Comparison of ENCODE assay signal across 25 mouse cellular contexts in genomic region chr13:102652303-102652889, GRCm38 (mm10). TPM values are rescaled to one million over a fixed set of nuclear protein-coding genes. Genes with fewer than 3 reads are reported as not detected.
DNase-seq lines count a peak whose midpoint lies in the region; ATAC-seq and TF ChIP-seq lines count a peak whose summit lies in the region.
"Had no signal": no experiment of that assay in that cellular context is flagged by ENCODE, and none has a peak within 500 bp of the region (broad histone marks: within the 10 kb centered on the region; RNA-seq: fewer than 3 reads in every experiment).

No protein-coding gene starts in this region.

- no peaks in the 10 kb centered on the region for H3K79me2 ChIP-seq in C2C12 (ENCODE audit: control insufficient read depth, insufficient read depth)

- H3K9ac ChIP-seq in lung, embryonic 14.5 days, result no peak overlapping the region
- H3K9ac ChIP-seq in stomach, embryonic 15.5 days, result no peak overlapping the region
- H3K9ac ChIP-seq: forebrain, postnatal 0 days; hindbrain, embryonic 15.5 days; liver, postnatal 0 days; neural tube, embryonic 15.5 days had no signal

- peak; percentile 29 for DNase-seq in lung, embryonic 14.5 days
- DNase-seq in lung, adult 18-20 months, result no peak
- peak; percentile 54 for DNase-seq in fibroblast of lung, adult 2 months (ENCODE audit: low read depth)
- DNase-seq in kidney, adult 11 months, result no peak
- no peak for DNase-seq in heart, postnatal 4 days
- no peak for DNase-seq in B cell, adult 2 months
- DNase-seq: adrenal gland, adult 2 months; cerebellum, adult 18-20 months; cerebellum, postnatal 14 days; forebrain, postnatal 0 days; kidney, postnatal 4 days; layer of hippocampus, adult 9-11 months; liver; liver, postnatal 0 days; right cerebral cortex, adult 18-20 months; right cerebral cortex, postnatal 4 days had no signal

- H3K79me3 ChIP-seq in C2C12 (ENCODE audit: low read depth), result no peaks in the 10 kb centered on the region

- WGBS in lung, embryonic 14.5 days, result 71% methylated on average over 6 of the region's 6 CpGs
- 59% methylated on average over 6 of the region's 6 CpGs for WGBS in stomach, embryonic 15.5 days

- no peak overlapping the region for H3K4me2 ChIP-seq in lung, embryonic 14.5 days
- no peak overlapping the region for H3K4me2 ChIP-seq in stomach, embryonic 15.5 days
- H3K4me2 ChIP-seq: hindbrain, embryonic 15.5 days; neural tube, embryonic 15.5 days had no signal

- no peaks in the 10 kb centered on the region for H3K36me3 ChIP-seq in lung, embryonic 14.5 days (ENCODE audit: insufficient read depth)
- no peaks in the 10 kb centered on the region for H3K36me3 ChIP-seq in C2C12 (ENCODE audit: control insufficient read depth, insufficient read depth)
- H3K36me3 ChIP-seq in stomach, embryonic 15.5 days, result no peaks in the 10 kb centered on the region
- H3K36me3 ChIP-seq: forebrain, embryonic 10.5 days; hindbrain, embryonic 15.5 days; midbrain, embryonic 10.5 days; neural tube, embryonic 15.5 days had no signal

- H3K9me3 ChIP-seq in lung, embryonic 14.5 days (ENCODE audit: low read depth, low read length), result no peaks in the 10 kb centered on the region
- no peaks in the 10 kb centered on the region for H3K9me3 ChIP-seq in stomach, embryonic 15.5 days
- H3K9me3 ChIP-seq: forebrain, embryonic 10.5 days; hindbrain, embryonic 15.5 days; midbrain, embryonic 10.5 days; neural tube, embryonic 15.5 days had no signal

- no peak overlapping the region for H3K27ac ChIP-seq in lung, embryonic 14.5 days (ENCODE audit: low read depth)
- H3K27ac ChIP-seq in stomach, embryonic 15.5 days, result peak overlapping the region; percentile 41; the same call in 1 of the 2 replicates
- H3K27ac ChIP-seq: forebrain, embryonic 10.5 days; hindbrain, embryonic 15.5 days; left cerebral cortex, adult 2 months; macrophage; midbrain, embryonic 10.5 days; neural tube, embryonic 15.5 days had no signal

- no peak for ATAC-seq in lung, embryonic 14.5 days (ENCODE audit: insufficient read depth)
- ATAC-seq in stomach, embryonic 15.5 days (ENCODE audit: insufficient read depth, low FRiP score, low read depth), result peak; percentile 67; the same call in 1 of the 2 replicates
- ATAC-seq: forebrain, postnatal 0 days; liver, postnatal 0 days; Patski had no signal

- H3ac ChIP-seq in C2C12 (ENCODE audit: control insufficient read depth, insufficient read length, low read depth), result no peak overlapping the region

- H3K4me3 ChIP-seq in lung, embryonic 14.5 days (ENCODE audit: low read depth, low read length), result no peak overlapping the region
- H3K4me3 ChIP-seq in C2C12 (ENCODE audit: insufficient read depth, poor library complexity, severe bottlenecking), result no peak overlapping the region
- H3K4me3 ChIP-seq in stomach, embryonic 15.5 days (replicated peaks), result no peak overlapping the region
- H3K4me3 ChIP-seq: forebrain, embryonic 10.5 days; hindbrain, embryonic 15.5 days; left cerebral cortex, adult 2 months; midbrain, embryonic 10.5 days; neural tube, embryonic 15.5 days had no signal

- no peaks in the 10 kb centered on the region for H3K27me3 ChIP-seq in lung, embryonic 14.5 days (ENCODE audit: insufficient read depth, low read length)
- H3K27me3 ChIP-seq in C2C12 (ENCODE audit: control insufficient read depth, insufficient read depth, insufficient read length), result no peaks in the 10 kb centered on the region
- H3K27me3 ChIP-seq in stomach, embryonic 15.5 days (replicated peaks), result no peaks in the 10 kb centered on the region
- H3K27me3 ChIP-seq: hindbrain, embryonic 15.5 days; neural tube, embryonic 15.5 days; Patski had no signal

- H3K4me1 ChIP-seq in lung, embryonic 14.5 days (ENCODE audit: insufficient read depth), result no peaks in the 10 kb centered on the region
- no peaks in the 10 kb centered on the region; the same call in 1 of the 2 replicates for H3K4me1 ChIP-seq in stomach, embryonic 15.5 days
- H3K4me1 ChIP-seq: hindbrain, embryonic 15.5 days; neural tube, embryonic 15.5 days had no signal

- TF ChIP-seq CTCF in lung, embryonic 14.5 days (IDR thresholded peaks at IDR 0.05; ENCODE audit: low read depth), result no peak
- no peak for TF ChIP-seq CTCF in C2C12 (IDR thresholded peaks at IDR 0.05; ENCODE audit: control insufficient read depth, insufficient read depth, insufficient read length)

TF ChIP-seq in C2C12, 6 proteins besides CTCF, POLR2A, EP300 and RAD21:
- no peak for TF ChIP-seq MYOD1 (IDR thresholded peaks at IDR 0.05; ENCODE audit: control insufficient read depth, insufficient read length, low read depth)
- TF ChIP-seq USF1 (IDR thresholded peaks at IDR 0.05; ENCODE audit: low read depth), result peak; percentile 99

RNA-seq across cellular contexts. Expression of gene Cd180, which starts 41.0 kb away (rescaled TPM):
- 0.64 and 0.84 TPM in 2 replicates for polyA plus RNA-seq in lung, embryonic 14.5 days (2014; fragmentation: Nextera tagmentation; extraction: Ambion mirVana)
- polyA plus RNA-seq in C2C12 (2012; fragmentation: generic; extraction: Trizol), result 0.28 TPM
- 0.63 and 0.83 TPM in 2 replicates for polyA plus RNA-seq in stomach, embryonic 15.5 days (2015; fragmentation: Nextera tagmentation; extraction: Ambion mirVana)
- total RNA-seq in heart, postnatal 4 days (2021), result under 1 TPM; 0.86 to 0.98 TPM
- polyA plus RNA-seq: Patski had no signal

Comparison
In these comparisons a context has a peak if more than half of its experiments do, and no peak if none do; other contexts are left out.
1. DNase-seq: peak in lung, embryonic 14.5 days (single experiment) and fibroblast of lung, adult 2 months (single experiment); none in lung, adult 18-20 months (0 of 2), kidney, adult 11 months (single experiment), heart, postnatal 4 days (single experiment) and B cell, adult 2 months (0 of 2).